Mouse (Mus musculus) c-Kit-positive CD71-positive TER-119-positive erythroid progenitor cells, embryonic 14.5 days (primary cell): Measurements from ENCODE around the gene Btbd16.

Experiments used
- DNase-seq: peaks from one replicate; pipeline ENCODE4 v3.0.0-alpha.2; 2013; ENCODE audit warnings: low spot score

The Btbd16 gene

GRCm38 (mm10) chr7:130864711-130865110 is 90.8 kb downstream of the Btbd16 start:
- no peak for DNase-seq

DNA sequence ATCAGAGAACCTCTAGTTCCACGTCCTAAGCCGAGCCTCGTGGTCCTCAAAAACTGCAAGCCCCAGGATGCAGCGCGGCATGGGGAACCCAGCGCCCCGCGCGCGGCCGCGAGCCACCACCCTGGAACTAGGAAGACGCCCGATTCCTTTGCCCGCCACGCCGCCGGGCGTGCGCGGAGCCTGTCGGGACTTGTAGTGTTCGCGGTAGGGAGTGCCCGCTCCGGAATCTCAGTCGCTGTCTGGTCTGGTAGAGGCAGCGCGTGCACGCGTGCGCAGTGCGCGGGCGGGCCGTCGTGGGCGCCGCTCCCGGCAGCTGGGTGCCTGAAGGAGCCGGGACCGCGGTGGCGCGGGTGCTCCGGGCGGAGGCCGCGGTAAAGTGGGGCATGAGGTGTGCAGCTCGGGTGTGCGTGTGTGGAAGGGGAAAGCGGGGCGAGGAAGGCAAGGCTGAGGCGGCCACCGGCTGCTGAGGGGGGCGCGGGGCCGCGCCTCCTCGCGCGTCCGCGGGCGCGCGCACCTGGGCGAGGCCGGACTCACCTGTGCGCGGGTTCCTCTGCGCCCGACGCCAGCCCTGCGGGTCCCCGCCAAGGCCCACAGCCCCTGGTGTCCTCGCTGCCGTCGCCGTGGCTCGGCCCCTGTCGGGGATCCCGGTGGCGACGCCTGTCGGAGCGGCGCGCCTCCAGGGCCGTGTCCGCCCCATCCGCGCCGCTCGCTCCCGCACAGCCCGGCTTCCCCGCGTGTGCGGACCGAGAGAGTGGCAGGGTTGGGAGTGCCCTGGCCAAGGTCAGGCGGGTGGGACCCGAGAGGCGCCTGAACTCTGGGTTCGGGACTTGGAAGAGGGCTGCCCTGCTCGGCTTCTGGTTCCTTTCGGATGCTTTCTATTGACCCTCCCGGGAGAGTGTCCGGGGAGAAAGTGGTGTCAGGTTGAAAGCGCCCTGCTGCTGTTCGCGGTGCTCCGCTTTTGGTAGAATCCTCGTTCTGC is 92.0 kb downstream of the Btbd16 start, which contains the start of gene Plekha1:
TSS of gene Plekha1 (plus strand) at position 144 of the 979 bp plus-strand sequence.
- peak; percentile 42 for DNase-seq

- DNase-seq, result no peak
Observed at GRCm38 (mm10) chr7:130866640-130867039, 92.8 kb downstream of the Btbd16 start.

GRCm38 (mm10) chr7:130867256-130867655 is 93.4 kb downstream of the Btbd16 start:
- no peak for DNase-seq
